Mouse (Mus musculus) ES-Bruce4 (cell line): ENCODE measurements around the gene Slc2a3. TPM values are rescaled to one million over a fixed set of nuclear protein-coding genes. Genes with fewer than 3 reads are reported as not detected.

Experiments used
- H3K27ac ChIP-seq: 2 replicates; pipeline ENCODE4 v1.5.1; 2012; ENCODE audit warnings: low read length, inconsistent platforms; ENCODE audit not compliant: insufficient read depth
- H3K27me3 ChIP-seq: 2 replicates; pipeline ENCODE4 v1.6.1; 2012; ENCODE audit warnings: mild to moderate bottlenecking, low read length, inconsistent platforms; ENCODE audit not compliant: control insufficient read depth, poor library complexity, insufficient read depth, severe bottlenecking
- H3K36me3 ChIP-seq: 2 replicates; pipeline ENCODE4 v1.6.1; 2012; ENCODE audit warnings: inconsistent platforms, mild to moderate bottlenecking, low read length, moderate library complexity; ENCODE audit not compliant: control insufficient read depth, poor library complexity, insufficient read depth, severe bottlenecking
- H3K4me1 ChIP-seq: one replicate; pipeline ENCODE4 v1.8.1; 2011; ENCODE audit warnings: low read length; ENCODE audit not compliant: control insufficient read depth, insufficient read depth
- H3K4me3 ChIP-seq: 2 replicates; pipeline ENCODE4 v1.5.1; 2011; ENCODE audit warnings: low read depth, mild to moderate bottlenecking, low read length
- H3K9ac ChIP-seq: 2 replicates; pipeline ENCODE4 v1.6.1; 2012; ENCODE audit warnings: low read depth, mild to moderate bottlenecking, inconsistent platforms; ENCODE audit not compliant: poor library complexity, severe bottlenecking
- H3K9me3 ChIP-seq: replicated peaks from 2 replicates; pipeline ENCODE4 v1.6.1; 2012; ENCODE audit warnings: mild to moderate bottlenecking, low read length, inconsistent platforms; ENCODE audit not compliant: control insufficient read depth, poor library complexity, insufficient read depth, severe bottlenecking
- CTCF ChIP-seq: IDR thresholded peaks from one replicate; pipeline ENCODE4 v1.8.1; 2011; ENCODE audit warnings: low read depth, low read length
- EP300 ChIP-seq: IDR thresholded peaks from 2 replicates; pipeline ENCODE4 v1.6.1; 2011; ENCODE audit warnings: low read depth, low read length; ENCODE audit not compliant: insufficient read depth
- POLR2A ChIP-seq: IDR thresholded peaks from one replicate; pipeline ENCODE4 v1.8.1; 2011; ENCODE audit warnings: low read length; ENCODE audit not compliant: insufficient read depth
- polyA plus RNA-seq: library from polyadenylated mRNA; stranded (reverse); fragments of >200 nt; gene quantifications from 2 replicates; pipeline ENCODE4 v1.2.4, GENCODE M21; 2011; ENCODE audit warnings: low read depth; ENCODE audit not compliant: missing spikeins, insufficient read depth, insufficient read length

Slc2a3 gene
- polyA plus RNA-seq, 1 experiment, result 1,686 TPM

GRCm38 (mm10) chr6:122781167-122781566 lies 20.3 kb downstream of the Slc2a3 start:
- Histone ChIP-seq H3K36me3 (no peaks in the 10 kb centered on the region), H3K9ac (no peak overlapping the region), H3K9me3 (no peaks in the 10 kb centered on the region), H3K4me1 (peaks cover 5% of the 10 kb centered on the region), H3K27ac (no peak overlapping the region), H3K4me3 (no peak overlapping the region), H3K27me3 (no peaks in the 10 kb centered on the region)
- no peak for TF ChIP-seq POLR2A
- TF ChIP-seq EP300, result no peak
- TF ChIP-seq CTCF, result no peak

GRCm38 (mm10) chr6:122779916-122780315 lies 21.5 kb downstream of the Slc2a3 start:
- no peak for TF ChIP-seq CTCF
- TF ChIP-seq POLR2A, result no peak
- TF ChIP-seq EP300, result no peak
- Histone ChIP-seq H3K9me3 (no peaks in the 10 kb centered on the region), H3K4me3 (no peak overlapping the region), H3K27ac (peak overlapping the region; percentile 6; the same call in 1 of the 2 replicates), H3K9ac (no peak overlapping the region), H3K4me1 (peaks cover 2% of the 10 kb centered on the region), H3K36me3 (no peaks in the 10 kb centered on the region), H3K27me3 (no peaks in the 10 kb centered on the region)

GRCm38 (mm10) chr6:122776040-122776439 lies 25.4 kb downstream of the Slc2a3 start:
- Histone ChIP-seq H3K4me1 (peaks cover 2% of the 10 kb centered on the region), H3K9me3 (no peaks in the 10 kb centered on the region), H3K36me3 (no peaks in the 10 kb centered on the region), H3K9ac (no peak overlapping the region), H3K27me3 (no peaks in the 10 kb centered on the region), H3K27ac (no peak overlapping the region), H3K4me3 (no peak overlapping the region)
- TF ChIP-seq CTCF (peak; percentile 20), EP300 (no peak), POLR2A (no peak)

GRCm38 (mm10) chr6:122774345-122774744 lies 27.1 kb downstream of the Slc2a3 start:
- TF ChIP-seq POLR2A, result no peak
- TF ChIP-seq CTCF, result no peak
- no peak for TF ChIP-seq EP300
- no peaks in the 10 kb centered on the region for H3K27me3 ChIP-seq
- no peaks in the 10 kb centered on the region for H3K36me3 ChIP-seq
- no peak overlapping the region for H3K4me3 ChIP-seq
- H3K9me3 ChIP-seq, result no peaks in the 10 kb centered on the region
- H3K27ac ChIP-seq, result no peak overlapping the region
- peaks cover 2% of the 10 kb centered on the region for H3K4me1 ChIP-seq
- H3K9ac ChIP-seq, result no peak overlapping the region

- Histone ChIP-seq H3K27ac (peak overlapping the region; percentile 37), H3K9ac (no peak overlapping the region), H3K4me3 (no peak overlapping the region), H3K9me3 (no peaks in the 10 kb centered on the region), H3K27me3 (no peaks in the 10 kb centered on the region), H3K4me1 (peaks cover 4% of the 10 kb centered on the region), H3K36me3 (no peaks in the 10 kb centered on the region)
- TF ChIP-seq POLR2A, result no peak
- TF ChIP-seq EP300, result peak; percentile 97
- no peak for TF ChIP-seq CTCF
These were observed 28.7 kb downstream of the Slc2a3 start for GRCm38 (mm10) chr6:122772701-122773100.

GRCm38 (mm10) chr6:122770760-122771315 lies 30.6 kb downstream of the Slc2a3 start:
- Histone ChIP-seq H3K36me3 (no peaks in the 10 kb centered on the region), H3K4me3 (no peak overlapping the region; the same call in 1 of the 2 replicates), H3K27ac (peak overlapping the region; percentile 98), H3K27me3 (no peaks in the 10 kb centered on the region), H3K4me1 (peaks cover 4% of the 10 kb centered on the region), H3K9ac (peak overlapping the region; percentile 50), H3K9me3 (no peaks in the 10 kb centered on the region)
- TF ChIP-seq EP300, result 0 out of 2 replicates have a peak, but pooled peaks have one; percentile 7
- no peak for TF ChIP-seq CTCF
- no peak for TF ChIP-seq POLR2A
